Mouse (Mus musculus): ENCODE results near the gene Slc35c1. TPM values are rescaled to one million over a fixed set of nuclear protein-coding genes. Genes with fewer than 3 reads are reported as not detected.

The Slc35c1 gene
- polyA plus RNA-seq, 1 experiment = 29.6 TPM

DNA sequence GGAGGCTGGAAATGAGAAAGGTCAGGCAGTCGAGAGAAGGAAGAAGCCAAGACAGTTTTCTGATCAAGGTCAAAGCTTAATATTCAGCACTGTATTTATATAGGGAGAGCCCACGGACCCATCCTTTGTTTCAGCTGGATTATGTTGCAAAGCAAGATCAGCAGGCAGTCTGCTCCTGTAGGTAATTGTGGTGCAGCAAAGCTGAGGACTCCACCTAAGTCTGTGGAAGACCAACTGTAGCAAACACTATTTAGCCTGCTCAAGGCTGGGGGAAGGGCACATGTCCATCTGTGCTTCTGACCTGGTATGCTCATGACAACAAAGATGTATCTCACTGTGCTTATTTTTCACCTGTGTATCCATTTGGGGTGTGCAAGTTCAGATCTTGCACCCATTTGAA, 15.4 kb upstream of the Slc35c1 start:
- no peaks in the 10 kb centered on the region for H3K36me3 ChIP-seq (ENCODE audit: control insufficient read depth, insufficient read depth, low read length)
- WGBS = 59% methylated on average over 2 of the region's 2 CpGs
- no peaks in the 10 kb centered on the region for H3K4me1 ChIP-seq (ENCODE audit: control insufficient read depth, insufficient read depth, low read length)
- H3K27me3 ChIP-seq (replicated peaks; ENCODE audit: control insufficient read depth, insufficient read depth, low read length) = no peaks in the 10 kb centered on the region
- no peak for DNase-seq
- no peak overlapping the region for H3K27ac ChIP-seq (ENCODE audit: insufficient read depth, low read depth, low read length)
- no peak for TF ChIP-seq POLR2A (IDR thresholded peaks at IDR 0.05; ENCODE audit: low read depth, low read length)
- no peak for TF ChIP-seq CTCF (conservative IDR thresholded peaks at IDR 0.05; ENCODE audit: insufficient read depth, insufficient read length, low read depth, low read length)
- H3K4me3 ChIP-seq (ENCODE audit: insufficient read depth, low read depth, low read length) = no peak overlapping the region

DNA sequence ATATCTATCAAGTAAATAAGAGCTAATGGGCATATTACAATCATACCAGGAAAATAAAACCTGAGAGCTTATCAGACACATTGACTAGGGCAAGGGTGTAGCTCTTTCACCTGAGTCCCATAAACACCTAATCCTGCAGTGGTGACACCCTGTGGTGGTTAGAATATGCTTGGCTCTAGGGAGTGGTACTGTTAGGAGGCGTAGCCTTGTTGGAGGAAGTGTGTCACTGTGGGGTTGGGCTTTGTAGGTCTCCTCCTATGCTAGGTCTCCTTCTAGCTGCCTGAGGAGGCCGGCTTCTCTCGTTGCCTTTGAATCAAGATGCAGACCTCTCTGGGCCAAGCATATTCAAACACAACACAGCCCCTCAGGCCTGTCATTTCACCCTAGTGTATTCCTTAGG, 14.6 kb upstream of the Slc35c1 start:
- no peaks in the 10 kb centered on the region for H3K36me3 ChIP-seq (ENCODE audit: control insufficient read depth, insufficient read depth, low read length)
- no peak for DNase-seq
- H3K27ac ChIP-seq (ENCODE audit: insufficient read depth, low read depth, low read length) = no peak overlapping the region
- no peak overlapping the region for H3K4me3 ChIP-seq (ENCODE audit: insufficient read depth, low read depth, low read length)
- WGBS = 86% methylated on average over 3 of the region's 3 CpGs
- no peaks in the 10 kb centered on the region for H3K4me1 ChIP-seq (ENCODE audit: control insufficient read depth, insufficient read depth, low read length)
- no peak for TF ChIP-seq CTCF (conservative IDR thresholded peaks at IDR 0.05; ENCODE audit: insufficient read depth, insufficient read length, low read depth, low read length)
- no peak for TF ChIP-seq POLR2A (IDR thresholded peaks at IDR 0.05; ENCODE audit: low read depth, low read length)
- H3K27me3 ChIP-seq (replicated peaks; ENCODE audit: control insufficient read depth, insufficient read depth, low read length) = no peaks in the 10 kb centered on the region

DNA sequence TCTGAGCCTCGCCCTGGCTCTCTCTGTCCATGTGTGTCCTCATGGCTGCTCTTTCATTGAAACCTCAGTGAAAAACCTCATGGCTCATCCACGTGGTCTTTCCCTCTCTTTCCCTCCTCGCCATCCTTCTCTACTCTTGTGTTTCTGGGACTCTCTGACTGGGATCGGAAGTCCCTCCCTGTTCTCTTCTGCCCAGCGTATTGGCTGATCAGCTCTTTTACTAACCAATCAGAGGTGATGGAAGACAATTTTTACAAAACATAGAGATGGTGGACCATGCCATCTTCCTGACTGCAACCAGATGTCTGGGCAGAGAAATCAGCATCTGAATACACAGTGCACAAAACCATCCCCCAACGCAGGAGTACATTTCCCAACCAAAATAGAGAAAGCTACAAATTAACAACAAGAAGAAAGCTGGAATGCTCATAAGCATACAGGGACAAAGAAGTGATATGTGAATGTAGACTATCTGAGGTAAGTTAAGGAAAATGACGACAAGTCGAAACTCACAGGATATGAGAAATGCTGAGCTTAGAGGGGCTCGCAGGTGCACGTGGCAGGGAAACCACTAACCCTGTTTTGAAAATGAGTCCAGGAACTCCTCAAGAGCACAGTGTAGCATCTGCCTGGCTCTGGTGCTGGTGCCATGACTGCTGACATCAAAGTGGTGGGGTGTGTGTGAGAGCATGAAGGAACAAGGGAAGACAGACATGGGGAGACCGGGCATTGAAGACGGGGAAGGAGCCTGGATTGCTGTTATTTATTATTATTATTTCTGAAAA, 11.7 kb upstream of the Slc35c1 start:
- H3K4me1 ChIP-seq (ENCODE audit: control insufficient read depth, insufficient read depth, low read length) = no peaks in the 10 kb centered on the region

DNA sequence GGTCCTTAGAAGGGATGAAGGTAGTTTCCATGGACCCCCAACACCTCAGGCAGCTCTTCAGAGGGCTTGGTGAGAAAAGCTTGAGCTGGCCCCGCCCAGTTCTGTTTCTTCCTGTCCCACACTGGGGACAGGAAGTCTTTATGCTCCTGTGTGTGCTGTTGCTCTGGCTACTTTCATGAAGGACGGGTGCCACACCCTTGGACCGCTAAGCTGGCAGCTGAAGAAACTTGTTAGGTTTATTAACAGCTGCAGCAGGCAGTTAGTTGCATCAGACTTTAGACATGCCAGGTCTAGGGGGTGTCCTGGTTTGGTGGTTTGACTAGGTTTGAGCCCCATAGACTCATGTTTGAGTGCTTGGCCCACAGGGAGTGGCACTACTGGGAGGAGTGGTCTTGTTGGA, 4.4 kb upstream of the Slc35c1 start:
- WGBS = 72% methylated on average over 3 of the region's 3 CpGs
- H3K4me3 ChIP-seq (ENCODE audit: insufficient read depth, low read depth, low read length) = no peak overlapping the region
- no peaks in the 10 kb centered on the region for H3K4me1 ChIP-seq (ENCODE audit: control insufficient read depth, insufficient read depth, low read length)
- no peak for DNase-seq
- no peaks in the 10 kb centered on the region for H3K36me3 ChIP-seq (ENCODE audit: control insufficient read depth, insufficient read depth, low read length)
- H3K27ac ChIP-seq (ENCODE audit: insufficient read depth, low read depth, low read length) = no peak overlapping the region
- TF ChIP-seq POLR2A (IDR thresholded peaks at IDR 0.05; ENCODE audit: low read depth, low read length) (no peak), CTCF (conservative IDR thresholded peaks at IDR 0.05; ENCODE audit: insufficient read depth, insufficient read length, low read depth, low read length) (no peak)
- no peaks in the 10 kb centered on the region for H3K27me3 ChIP-seq (replicated peaks; ENCODE audit: control insufficient read depth, insufficient read depth, low read length)

More for the DNA sequence above, 11.7 kb upstream of the Slc35c1 start:
- WGBS = 80% methylated on average over 12 of the region's 12 CpGs
- H3K27me3 ChIP-seq (replicated peaks; ENCODE audit: control insufficient read depth, insufficient read depth, low read length) = no peaks in the 10 kb centered on the region
- no peak overlapping the region for H3K27ac ChIP-seq (ENCODE audit: insufficient read depth, low read depth, low read length)
- TF ChIP-seq CTCF (conservative IDR thresholded peaks at IDR 0.05; ENCODE audit: insufficient read depth, insufficient read length, low read depth, low read length) = no peak
- TF ChIP-seq POLR2A (IDR thresholded peaks at IDR 0.05; ENCODE audit: low read depth, low read length) = no peak
- no peaks in the 10 kb centered on the region for H3K36me3 ChIP-seq (ENCODE audit: control insufficient read depth, insufficient read depth, low read length)
- no peak for DNase-seq
- no peak overlapping the region for H3K4me3 ChIP-seq (ENCODE audit: insufficient read depth, low read depth, low read length)

DNA sequence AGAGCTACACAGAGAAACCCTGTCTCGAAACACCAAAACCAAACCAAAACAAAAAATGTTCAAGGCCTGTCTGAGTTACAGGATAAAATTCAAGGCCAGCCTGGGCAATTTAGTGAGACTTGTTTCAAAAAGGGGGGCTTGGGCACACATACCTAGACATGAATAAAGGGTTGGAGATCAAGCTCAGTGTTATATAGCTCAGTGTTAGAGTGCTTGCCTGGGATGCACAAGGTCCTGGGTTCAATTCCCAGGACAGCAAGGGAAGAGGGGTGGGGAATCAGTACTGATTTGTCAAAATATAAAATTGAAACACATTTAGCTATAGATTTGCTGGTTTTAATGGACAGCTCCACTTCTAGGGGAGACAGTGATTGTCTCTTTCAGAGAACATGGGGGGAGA, 877 bp upstream of the Slc35c1 start:
- TF ChIP-seq POLR2A (IDR thresholded peaks at IDR 0.05; ENCODE audit: low read depth, low read length) (no peak), CTCF (conservative IDR thresholded peaks at IDR 0.05; ENCODE audit: insufficient read depth, insufficient read length, low read depth, low read length) (no peak)
- DNase-seq = no peak
- Histone ChIP-seq H3K27me3 (replicated peaks; ENCODE audit: control insufficient read depth, insufficient read depth, low read length) (no peaks in the 10 kb centered on the region), H3K4me3 (ENCODE audit: insufficient read depth, low read depth, low read length) (no peak overlapping the region), H3K36me3 (ENCODE audit: control insufficient read depth, insufficient read depth, low read length) (no peaks in the 10 kb centered on the region), H3K4me1 (ENCODE audit: control insufficient read depth, insufficient read depth, low read length) (peaks cover 10% of the 10 kb centered on the region), H3K27ac (ENCODE audit: insufficient read depth, low read depth, low read length) (no peak overlapping the region)
- WGBS = 93% methylated on average over 1 of the region's 1 CpGs

DNA sequence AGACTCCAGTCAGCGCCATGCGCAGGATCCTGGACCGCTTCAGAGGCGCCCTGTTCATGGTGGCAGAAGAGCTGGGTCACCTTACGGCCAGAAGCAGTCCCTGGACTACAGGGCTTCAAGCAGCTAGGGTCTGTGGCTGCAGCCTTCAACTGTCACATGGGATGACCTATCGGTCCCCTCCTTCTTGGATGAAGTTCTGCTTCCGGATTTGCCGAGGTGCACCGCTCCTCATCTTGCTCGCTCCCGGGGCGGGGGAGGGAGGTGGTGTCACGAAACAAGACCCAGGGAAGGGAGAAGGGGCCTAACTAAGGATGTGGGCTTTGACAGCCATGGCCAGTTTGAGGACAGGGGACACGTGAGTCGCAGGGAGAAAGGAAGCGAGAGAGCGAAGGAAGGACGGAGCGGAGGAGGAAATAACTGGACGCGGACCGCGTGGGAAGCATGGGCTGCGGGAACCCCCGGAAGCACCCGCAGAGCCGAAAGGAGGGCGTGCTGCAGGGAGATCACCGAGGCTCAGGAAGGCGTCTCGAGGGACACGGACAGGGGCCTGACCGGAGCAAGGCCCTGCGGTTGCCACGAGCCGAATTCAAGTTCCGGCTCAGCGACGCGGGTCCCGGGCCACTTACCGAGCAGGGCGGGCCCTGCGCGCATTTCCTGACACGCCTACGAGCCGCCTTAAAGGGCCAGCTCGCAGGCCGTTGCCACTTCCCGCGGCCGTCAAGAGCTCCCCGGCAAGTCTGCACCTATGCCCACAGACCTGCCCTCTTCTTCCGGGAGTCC, 1.0 kb downstream of the Slc35c1 start:
- Histone ChIP-seq H3K4me1 (ENCODE audit: control insufficient read depth, insufficient read depth, low read length) (peaks cover 10% of the 10 kb centered on the region), H3K36me3 (ENCODE audit: control insufficient read depth, insufficient read depth, low read length) (no peaks in the 10 kb centered on the region), H3K27ac (ENCODE audit: insufficient read depth, low read depth, low read length) (peak overlapping the region; percentile 59), H3K4me3 (ENCODE audit: insufficient read depth, low read depth, low read length) (peak overlapping the region; percentile 86), H3K27me3 (replicated peaks; ENCODE audit: control insufficient read depth, insufficient read depth, low read length) (no peaks in the 10 kb centered on the region)
- under 1% methylated on average over 55 of the region's 55 CpGs for WGBS
- DNase-seq = peak; percentile 92
- TF ChIP-seq POLR2A (IDR thresholded peaks at IDR 0.05; ENCODE audit: low read depth, low read length) (peak; percentile 19), CTCF (conservative IDR thresholded peaks at IDR 0.05; ENCODE audit: insufficient read depth, insufficient read length, low read depth, low read length) (no peak)

DNA sequence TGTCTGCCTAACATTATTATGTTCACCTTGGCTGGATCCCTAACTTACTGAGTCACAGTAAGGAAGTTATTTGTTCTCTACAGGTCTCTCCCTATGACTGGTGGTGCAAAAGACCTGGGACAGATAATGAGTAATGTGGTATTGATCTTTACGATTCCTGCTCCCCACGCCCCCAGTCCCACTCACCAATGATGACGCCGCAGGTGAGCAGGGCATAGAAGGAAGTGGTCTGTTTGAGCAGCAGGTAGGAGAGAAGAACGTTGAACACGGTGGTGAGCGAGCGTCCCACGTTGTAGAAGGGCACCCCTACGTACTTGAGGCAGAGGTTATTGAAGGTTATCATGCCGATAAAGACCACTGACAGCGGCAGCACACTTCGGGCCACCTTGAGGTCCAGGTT, 1.9 kb downstream of the Slc35c1 start:
- WGBS = 69% methylated on average over 13 of the region's 13 CpGs
- H3K36me3 ChIP-seq (ENCODE audit: control insufficient read depth, insufficient read depth, low read length) = no peaks in the 10 kb centered on the region
- DNase-seq = no peak
- no peak overlapping the region for H3K27ac ChIP-seq (ENCODE audit: insufficient read depth, low read depth, low read length)
- no peaks in the 10 kb centered on the region for H3K27me3 ChIP-seq (replicated peaks; ENCODE audit: control insufficient read depth, insufficient read depth, low read length)
- H3K4me1 ChIP-seq (ENCODE audit: control insufficient read depth, insufficient read depth, low read length) = peaks cover 10% of the 10 kb centered on the region
- TF ChIP-seq CTCF (conservative IDR thresholded peaks at IDR 0.05; ENCODE audit: insufficient read depth, insufficient read length, low read depth, low read length) = no peak
- peak overlapping the region; percentile 86 for H3K4me3 ChIP-seq (ENCODE audit: insufficient read depth, low read depth, low read length)

All from kidney, adult 2 months (tissue).